Mouse (Mus musculus) left cerebral cortex, postnatal 25 days (tissue): ENCODE data around the gene Hoxb8. TPM values are rescaled to one million over a fixed set of nuclear protein-coding genes. Genes with fewer than 3 reads are reported as not detected.

Experiments
- DNase-seq, 2 experiments: peaks; one replicate each; pipeline ENCODE4 v3.0.0; 2022; ENCODE audit warnings: low spot score in 2 of 2, mixed read lengths in 1 of 2
- intact Hi-C: fragments of 180-260 bp; cut with DNase I; formaldehyde crosslinking; loops from one replicate; pipeline ENCODE4 v1.15.1; 2025
- total RNA-seq, 2 experiments: library from RNA; stranded (reverse); gene quantifications; 2 replicates each; pipeline ENCODE4 v1.2.3; 2021

Hoxb8 gene
- total RNA-seq, 2 experiments from 2014 or later = not detected

- DNase-seq = no peak
- intact Hi-C loops = no loop called here
Measured at GRCm38 (mm10) chr11:96309288-96309687, 27.6 kb downstream of the Hoxb8 start.

DNA sequence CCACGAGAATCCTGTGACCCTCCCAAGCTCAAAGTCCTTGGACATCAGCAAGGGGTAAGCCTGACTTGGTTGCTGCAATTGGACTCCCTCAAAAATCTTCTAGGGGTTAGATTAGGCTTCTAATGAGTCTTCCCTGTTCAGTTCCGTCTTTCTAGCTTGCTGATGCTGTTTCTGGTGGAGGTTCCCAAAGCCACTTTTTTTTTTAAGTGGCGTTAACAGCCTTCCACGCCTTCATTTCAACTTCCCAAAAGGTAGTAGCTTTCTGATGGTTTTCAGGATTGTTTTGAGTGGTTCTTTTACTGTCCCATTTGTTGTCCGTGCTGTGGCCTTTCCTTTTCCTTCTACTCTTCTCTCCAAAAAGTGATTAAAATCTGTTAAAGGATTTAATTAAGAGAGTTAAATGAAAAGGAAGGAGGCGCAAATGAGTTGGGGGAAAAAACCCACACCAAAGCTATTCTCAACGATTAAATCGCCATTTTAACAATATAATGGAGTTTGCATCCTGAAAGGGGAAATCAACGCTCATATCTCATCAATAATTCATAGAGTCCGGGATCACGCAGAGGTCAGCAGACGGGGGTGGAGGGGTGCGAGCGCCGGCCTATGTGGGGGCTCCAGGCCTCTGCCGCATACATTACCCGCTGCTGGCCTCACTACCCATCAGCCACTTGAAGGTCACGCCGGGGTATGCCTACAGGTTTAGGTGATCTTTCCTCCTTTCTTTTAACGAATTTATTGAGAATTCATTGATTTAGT lies 28.7 kb downstream of the Hoxb8 start:
- intact Hi-C loops = loop anchor here (5.0 kb wide), 2 partner anchors 227 to 242 kb away; no protein-coding TSS in a partner anchor
- DNase-seq = no peak

- intact Hi-C loops = loop anchor here (5.0 kb wide), 2 partner anchors 226 to 241 kb away; no protein-coding TSS in a partner anchor
- DNase-seq = no peak
Measured at GRCm38 (mm10) chr11:96311097-96311496, 29.4 kb downstream of the Hoxb8 start.

- no peak for DNase-seq
- intact Hi-C loops = loop anchor here (5.0 kb wide), 2 partner anchors 226 to 241 kb away; no protein-coding TSS in a partner anchor
Measured at GRCm38 (mm10) chr11:96311520-96312417, 30.1 kb downstream of the Hoxb8 start.

- intact Hi-C loops = loop anchor here (5.0 kb wide), 2 partner anchors 224 to 239 kb away; no protein-coding TSS in a partner anchor
Measured at GRCm38 (mm10) chr11:96313134-96313533, 31.4 kb downstream of the Hoxb8 start.

DNA sequence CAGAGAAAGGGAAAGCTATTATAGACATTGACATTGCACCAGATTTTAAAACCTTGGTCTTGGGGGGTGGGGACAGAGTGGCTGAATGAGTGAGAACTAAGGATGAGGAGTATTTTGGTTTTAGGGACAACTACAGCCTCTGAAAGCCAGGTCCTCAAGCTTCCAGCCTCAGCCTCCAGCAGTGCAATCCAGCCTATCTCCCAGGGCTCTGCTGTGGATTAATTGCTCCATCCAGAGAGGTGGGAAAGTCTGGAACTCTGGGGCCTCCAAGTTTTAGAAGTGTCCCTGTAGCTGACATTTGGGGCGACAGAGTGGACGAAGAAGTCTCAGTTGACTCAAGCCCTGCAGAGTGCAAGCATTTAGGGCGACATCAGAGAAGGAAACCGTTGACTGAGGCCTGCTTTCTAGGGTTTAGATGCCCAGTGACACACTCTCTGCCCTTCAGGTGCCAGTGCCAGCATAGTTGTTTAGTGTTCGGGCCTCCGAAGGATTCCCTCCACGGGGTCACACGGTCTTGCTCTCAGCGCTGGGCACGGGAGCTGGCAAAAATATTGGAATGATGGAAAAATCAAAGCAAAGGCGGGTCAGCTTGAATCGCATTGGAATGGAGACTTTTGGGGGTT lies 32.2 kb downstream of the Hoxb8 start:
- DNase-seq = no peak
- intact Hi-C loops = loop anchor here (5.0 kb wide), 2 partner anchors 223 to 238 kb away; no protein-coding TSS in a partner anchor

More at GRCm38 (mm10) chr11:96313134-96313533, 31.4 kb downstream of the Hoxb8 start:
- no peak for DNase-seq

DNA sequence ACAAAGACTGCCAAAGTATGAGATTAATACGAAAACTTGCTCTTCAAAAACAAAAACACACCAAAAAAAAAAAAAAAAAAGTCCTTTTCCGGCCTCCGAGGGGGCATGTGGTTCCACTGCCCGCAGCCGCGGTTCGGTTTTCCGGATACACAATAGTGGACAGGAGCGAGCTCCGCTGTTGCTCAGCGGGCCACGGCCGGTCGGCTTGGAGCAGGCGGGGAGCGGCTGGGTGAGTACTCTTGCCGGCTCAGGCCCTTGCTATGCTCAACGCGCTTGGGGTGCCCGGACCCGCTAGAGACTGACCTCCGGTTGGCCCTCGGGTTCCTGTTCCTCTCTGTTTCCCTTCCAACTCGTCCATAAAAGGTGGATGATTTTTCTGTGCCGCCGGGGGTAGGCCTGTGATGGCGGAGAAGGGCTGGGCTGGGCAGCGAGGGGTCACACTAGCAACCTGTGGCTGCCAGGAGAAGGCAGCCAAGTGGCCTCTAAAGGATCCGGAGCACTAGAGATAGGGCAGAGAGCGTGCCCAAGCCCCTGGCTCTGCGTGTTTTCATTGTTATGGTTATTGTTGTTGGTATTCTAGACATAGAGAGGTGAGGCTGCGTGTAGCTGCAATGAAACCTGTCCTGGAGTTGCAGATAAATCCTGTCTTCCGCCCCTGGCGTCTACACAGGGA lies 33.1 kb downstream of the Hoxb8 start:
- intact Hi-C loops = loop anchor here (5.0 kb wide), 2 partner anchors 222 to 237 kb away; no protein-coding TSS in a partner anchor
- no peak for DNase-seq

DNA sequence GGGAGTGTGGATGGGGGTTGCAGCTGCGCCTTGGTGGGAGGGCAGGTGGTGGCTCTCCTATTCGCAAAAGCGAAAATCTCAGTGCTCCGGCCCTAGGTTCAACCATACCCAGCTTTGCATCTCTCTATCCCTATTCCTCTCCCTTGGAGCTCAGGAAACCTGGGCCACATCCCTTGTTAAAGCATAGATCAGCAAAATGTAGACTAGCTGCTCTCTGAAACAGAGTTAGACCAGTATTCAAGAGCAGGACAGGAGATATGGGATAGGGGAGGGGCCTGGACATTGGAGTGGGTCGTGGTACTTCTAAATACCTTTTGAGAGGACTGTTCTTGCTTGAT lies 33.6 kb downstream of the Hoxb8 start:
- no peak for DNase-seq
- intact Hi-C loops = no loop called here

DNA sequence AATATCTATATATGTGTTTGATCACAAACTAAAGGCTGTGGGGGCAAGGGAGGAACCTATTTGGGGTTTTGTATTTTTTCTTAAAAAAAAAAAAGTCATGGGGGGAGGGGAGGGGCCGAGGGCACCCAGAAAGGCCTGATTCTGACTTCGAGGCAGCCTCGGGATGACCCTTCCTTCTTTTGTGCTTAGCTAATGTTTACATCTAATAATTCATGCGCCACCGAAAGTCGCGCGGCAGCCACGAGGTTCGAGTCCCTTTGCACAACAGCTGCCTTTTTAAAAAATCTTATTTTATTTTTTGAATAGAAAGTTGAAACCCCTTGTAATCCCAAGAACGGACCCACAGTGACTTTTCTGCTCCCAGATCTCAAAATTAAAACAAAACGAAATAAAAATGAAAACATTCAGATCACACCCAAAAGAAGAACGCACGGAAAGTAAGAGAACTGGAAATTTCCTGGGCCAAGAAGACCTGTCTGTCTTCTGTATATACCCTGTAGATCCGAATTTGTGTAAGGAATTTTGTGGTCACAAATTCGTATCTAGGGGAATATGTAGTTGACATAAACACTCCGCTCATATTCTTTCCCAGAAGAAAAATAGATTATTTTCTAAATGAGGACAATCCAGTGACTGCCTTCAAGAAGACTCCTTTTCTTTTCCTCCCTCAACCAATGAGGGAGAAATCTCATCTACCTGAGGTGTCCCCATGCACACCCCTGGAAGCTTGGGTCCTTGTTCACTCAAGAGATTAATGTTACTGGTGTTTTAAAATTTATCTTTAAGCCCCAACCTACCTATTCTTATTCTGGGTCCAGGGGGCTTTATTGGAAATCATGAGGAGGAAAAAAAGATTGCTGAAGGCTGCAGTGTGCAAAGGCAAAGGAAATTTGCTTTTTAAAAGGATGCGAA lies 35.2 kb downstream of the Hoxb8 start:
- intact Hi-C loops = no loop called here
- no peak for DNase-seq

- DNase-seq = no peak
- intact Hi-C loops = no loop called here
Measured at GRCm38 (mm10) chr11:96317608-96318367, 36.1 kb downstream of the Hoxb8 start, which contains the start of gene Hoxb4. Gene Hoxb4, plus strand, starts transcription at chr11:96318267.

DNA sequence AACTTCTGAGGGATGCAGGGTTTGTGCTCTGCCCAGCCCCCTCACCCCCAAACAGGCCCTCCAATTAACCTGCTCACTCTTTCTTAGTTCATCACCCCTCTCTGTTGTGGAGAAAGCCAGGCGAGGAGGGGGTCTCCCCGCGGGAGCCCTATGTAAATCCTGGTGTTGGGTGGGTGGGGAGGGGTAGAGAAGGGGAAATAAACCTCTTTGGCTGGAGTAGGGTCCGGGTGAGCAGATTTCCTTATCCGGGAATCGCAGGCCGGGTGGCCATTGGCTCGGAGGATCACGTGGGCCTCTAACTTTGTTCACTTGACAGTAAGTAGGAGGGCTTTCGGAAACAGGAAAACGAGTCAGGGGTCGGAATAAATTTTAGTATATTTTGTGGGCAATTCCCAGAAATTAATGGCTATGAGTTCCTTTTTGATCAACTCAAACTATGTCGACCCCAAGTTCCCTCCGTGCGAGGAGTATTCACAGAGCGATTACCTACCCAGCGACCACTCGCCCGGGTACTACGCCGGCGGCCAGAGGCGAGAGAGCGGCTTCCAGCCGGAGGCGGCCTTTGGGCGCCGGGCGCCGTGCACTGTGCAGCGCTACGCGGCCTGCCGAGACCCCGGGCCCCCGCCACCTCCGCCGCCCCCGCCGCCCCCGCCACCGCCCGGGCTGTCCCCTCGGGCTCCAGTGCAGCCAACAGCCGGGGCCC lies 36.8 kb downstream of the Hoxb8 start:
- intact Hi-C loops = no loop called here
- no peak for DNase-seq

DNA sequence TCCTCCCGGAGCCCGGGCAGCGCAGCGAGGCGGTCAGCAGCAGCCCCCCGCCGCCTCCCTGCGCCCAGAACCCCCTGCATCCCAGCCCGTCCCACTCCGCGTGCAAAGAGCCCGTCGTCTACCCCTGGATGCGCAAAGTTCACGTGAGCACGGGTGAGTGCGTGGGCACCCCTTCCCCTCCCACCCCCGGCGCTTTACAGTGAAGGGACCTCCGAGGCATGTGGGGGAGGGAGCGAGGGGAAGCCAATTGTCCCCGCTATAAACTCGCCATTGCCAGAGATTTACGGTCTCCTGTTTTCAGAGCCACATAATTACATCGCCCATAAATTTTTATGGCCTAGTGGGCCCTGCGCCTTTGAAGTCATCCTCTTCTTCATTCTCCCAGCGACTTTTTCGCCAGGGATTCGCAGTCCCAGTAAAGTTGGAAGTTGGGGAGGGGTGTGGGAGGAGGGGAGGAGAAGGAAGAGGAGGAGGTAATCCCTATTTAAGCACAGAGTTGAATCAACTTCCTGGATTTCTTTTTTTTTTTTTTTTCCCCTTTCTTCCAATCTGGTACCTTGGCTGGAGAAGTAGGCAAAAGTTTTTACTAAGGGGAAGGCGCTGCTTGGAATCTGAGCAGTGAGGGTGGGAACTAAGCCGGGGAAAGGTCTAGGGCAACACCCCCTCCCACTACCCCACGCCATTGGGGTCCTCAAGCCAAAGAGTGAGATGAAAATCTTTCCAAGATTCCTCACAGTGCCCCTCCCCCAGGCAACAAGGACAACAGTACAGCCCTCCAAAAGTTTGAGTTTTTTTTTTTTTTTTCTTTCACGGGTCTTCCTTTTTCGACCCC lies 37.6 kb downstream of the Hoxb8 start:
- DNase-seq = no peak
- intact Hi-C loops = no loop called here

DNA sequence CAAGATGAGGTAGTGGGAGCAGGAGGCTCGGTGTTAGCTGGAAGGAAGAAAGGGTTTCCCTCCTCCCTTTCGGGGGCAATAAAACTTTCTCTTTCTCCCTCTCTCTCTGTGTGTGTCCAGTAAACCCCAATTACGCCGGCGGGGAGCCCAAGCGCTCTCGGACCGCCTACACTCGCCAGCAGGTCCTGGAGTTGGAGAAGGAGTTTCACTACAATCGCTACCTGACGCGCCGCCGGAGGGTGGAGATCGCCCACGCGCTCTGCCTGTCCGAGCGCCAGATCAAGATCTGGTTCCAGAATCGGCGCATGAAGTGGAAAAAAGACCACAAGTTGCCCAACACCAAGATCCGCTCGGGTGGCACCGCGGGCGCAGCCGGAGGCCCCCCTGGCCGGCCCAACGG lies 38.2 kb downstream of the Hoxb8 start:
- no peak for DNase-seq
- intact Hi-C loops = loop anchor here (10.0 kb wide), 1 partner anchor 145 kb away; no protein-coding TSS in a partner anchor

DNA sequence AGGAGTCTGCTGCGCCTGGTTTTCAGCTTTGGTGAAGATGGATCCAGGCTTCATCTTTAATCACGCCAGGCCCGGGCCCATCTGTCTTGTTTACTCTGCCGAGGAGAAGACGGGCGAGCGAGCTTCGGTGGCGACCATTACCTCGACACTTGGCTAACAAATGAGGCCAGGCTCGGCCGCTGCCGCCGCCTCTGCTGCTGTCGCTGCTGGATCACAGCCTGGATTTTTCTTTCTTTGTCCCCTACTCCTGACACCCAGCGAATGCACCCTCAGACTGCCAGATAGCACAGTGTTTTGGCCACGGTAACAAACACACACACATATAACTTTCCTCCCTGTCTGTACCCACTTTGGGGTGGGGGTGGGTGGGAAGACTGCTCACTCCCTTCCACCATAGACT lies 39.0 kb downstream of the Hoxb8 start:
- DNase-seq = no peak
- intact Hi-C loops = loop anchor here (10.0 kb wide), 1 partner anchor 146 kb away; no protein-coding TSS in a partner anchor

DNA sequence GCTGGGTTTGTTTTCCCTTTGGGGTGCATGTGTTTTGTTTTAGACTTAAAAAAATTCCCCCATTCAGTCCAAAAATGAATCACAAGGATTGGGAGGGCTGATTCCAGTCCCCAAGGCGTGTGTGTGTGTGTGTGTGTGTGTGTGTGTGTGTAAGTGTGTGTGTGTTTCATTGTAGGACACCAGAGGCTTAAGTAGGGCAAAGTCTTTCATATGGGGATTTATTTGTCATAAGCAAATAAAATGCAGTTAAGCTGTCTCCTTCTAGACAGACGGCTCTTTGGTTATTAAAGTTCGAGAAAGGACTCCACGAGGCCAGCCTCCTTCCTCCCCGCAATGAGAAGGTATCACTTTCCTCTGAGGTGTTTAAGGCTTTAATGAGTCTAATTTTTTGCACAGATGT lies 40.1 kb downstream of the Hoxb8 start:
- DNase-seq = no peak
- intact Hi-C loops = loop anchor here (10.0 kb wide), 1 partner anchor 147 kb away; no protein-coding TSS in a partner anchor

GRCm38 (mm10) chr11:96322738-96323137 lies 41.0 kb downstream of the Hoxb8 start:
- intact Hi-C loops = loop anchor here (10.0 kb wide), 1 partner anchor 148 kb away; no protein-coding TSS in a partner anchor
- DNase-seq = no peak
